Mouse (Mus musculus) hindbrain, postnatal 0 days (tissue): ENCODE measurements around the gene Meltf. TPM values are rescaled to one million over a fixed set of nuclear protein-coding genes. Genes with fewer than 3 reads are reported as not detected.

Experiments
- ATAC-seq: fragments of 200-750 bp; cut with Nextera tagmentation; 2 replicates; pipeline ENCODE4 v1.8.0; 2017; ENCODE audit warnings: mild to moderate bottlenecking, moderate TSS enrichment, moderate library complexity
- DNase-seq: peaks from one replicate; pipeline ENCODE4 v3.0.0-alpha.2; 2015; ENCODE audit warnings: low spot score
- H3K27ac ChIP-seq: fragments of 300-500 bp; sonication (generic); 2 replicates; pipeline ENCODE4 v1.5.1; 2014; ENCODE audit warnings: mild to moderate bottlenecking
- H3K27me3 ChIP-seq: fragments of 300-500 bp; sonication (generic); 2 replicates; pipeline ENCODE4 v1.6.1; 2014; ENCODE audit warnings: low read length, mixed read lengths; ENCODE audit not compliant: insufficient read depth
- H3K36me3 ChIP-seq: fragments of 300-500 bp; sonication (generic); 2 replicates; pipeline ENCODE4 v1.6.1; 2014; ENCODE audit warnings: low read length, mixed read lengths; ENCODE audit not compliant: insufficient read depth
- H3K4me1 ChIP-seq: fragments of 300-500 bp; sonication (generic); 2 replicates; pipeline ENCODE4 v1.6.1; 2014; ENCODE audit warnings: antibody characterized with exemption, low read length, mixed read lengths; ENCODE audit not compliant: insufficient read depth
- H3K4me2 ChIP-seq: fragments of 300-500 bp; sonication (generic); 2 replicates; pipeline ENCODE4 v1.6.1; 2014; ENCODE audit warnings: low read depth, mild to moderate bottlenecking, low read length, moderate library complexity, mixed read lengths
- H3K4me3 ChIP-seq: fragments of 300-500 bp; sonication (generic); 2 replicates; pipeline ENCODE4 v1.5.1; 2014; ENCODE audit warnings: low read length
- H3K9ac ChIP-seq: fragments of 300-500 bp; sonication (generic); replicated peaks from 2 replicates; pipeline ENCODE4 v1.6.1; 2014; ENCODE audit warnings: mild to moderate bottlenecking, low read length, moderate library complexity, mixed read lengths
- H3K9me3 ChIP-seq: fragments of 300-500 bp; sonication (generic); 2 replicates; pipeline ENCODE4 v1.6.1; 2016; ENCODE audit warnings: low read length, mixed read lengths
- CTCF ChIP-seq: IDR thresholded peaks from 2 replicates; pipeline ENCODE4 v1.5.1; 2016; ENCODE audit warnings: antibody characterized with exemption, control low read depth, low read depth
- WGBS: fragments of 180-500 bp; shearing (Covaris S2); extraction: QIAGEN DNeasy Blood & Tissue Kit; methylation state at CpG from one replicate; pipeline ENCODE4 v1.1.7; 2014; 5-methylcytosine and 5-hydroxymethylcytosine counted together
- polyA plus RNA-seq: library from polyadenylated mRNA; unstranded; fragments of >200 nt; fragmentation: Nextera tagmentation; extraction: Ambion mirVana; gene quantifications from 2 replicates; pipeline ENCODE4 v1.2.1, GENCODE M21; 2015
- total RNA-seq: library from RNA; depleted of rRNA; stranded (reverse); fragments of >200 nt; gene quantifications from 2 replicates; pipeline ENCODE4 v1.2.3, GENCODE M21; 2014

Gene Meltf
- total and polyA plus RNA-seq, 2 experiments from 2014 or later = 0.16 to 0.41 TPM

DNA sequence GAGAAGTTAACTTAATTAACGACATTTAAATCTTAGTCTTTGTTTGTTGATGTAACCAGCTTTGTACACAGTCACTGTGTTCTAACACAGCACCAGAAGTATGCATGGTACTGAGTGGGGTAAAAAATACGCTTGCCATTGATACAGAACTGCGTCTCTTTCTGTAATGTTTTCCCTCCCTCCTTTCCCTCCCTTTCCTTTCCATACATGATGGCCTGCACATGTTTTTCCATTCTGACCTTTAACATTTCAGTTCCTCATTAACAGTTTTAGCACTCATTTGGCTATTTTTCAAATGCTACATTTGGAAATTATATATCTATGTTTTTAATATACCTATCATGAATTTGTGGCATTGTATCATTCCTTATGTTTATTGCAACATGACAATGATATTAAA lies 34.4 kb upstream of the Meltf start:
- H3K36me3 ChIP-seq = no peaks in the 10 kb centered on the region
- 85% methylated on average over 3 of the region's 3 CpGs for WGBS
- DNase-seq (no peak), ATAC-seq (no peak)
- TF ChIP-seq CTCF = no peak
- no peaks in the 10 kb centered on the region for H3K27me3 ChIP-seq
- no peak overlapping the region for H3K4me2 ChIP-seq
- H3K9me3 ChIP-seq = no peaks in the 10 kb centered on the region
- H3K4me1 ChIP-seq = no peaks in the 10 kb centered on the region
- H3K27ac ChIP-seq = no peak overlapping the region
- H3K9ac ChIP-seq = no peak overlapping the region
- no peak overlapping the region for H3K4me3 ChIP-seq

DNA sequence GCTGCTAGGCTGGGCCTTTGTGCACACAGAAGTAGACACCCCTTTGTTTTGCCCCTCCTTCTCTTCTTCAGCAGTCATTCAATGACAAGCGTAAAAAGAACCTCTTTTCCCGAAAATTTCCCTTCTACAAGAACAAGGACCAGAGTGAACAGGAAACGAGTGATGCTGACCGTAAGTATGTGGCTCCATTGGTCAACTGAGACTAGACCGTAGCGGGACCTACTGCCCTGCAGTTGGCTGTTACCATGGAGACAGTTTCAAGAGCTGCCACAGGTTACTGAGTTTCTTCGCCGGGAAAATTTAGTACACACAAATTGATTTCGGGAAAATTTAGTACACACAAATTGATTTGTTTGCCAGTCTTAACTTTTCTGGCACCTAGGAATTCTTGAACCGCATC lies 31.8 kb upstream of the Meltf start:
- peak; percentile 40 for DNase-seq
- H3K9ac ChIP-seq = no peak overlapping the region
- 41% methylated on average over 10 of the region's 10 CpGs for WGBS
- TF ChIP-seq CTCF = no peak
- H3K9me3 ChIP-seq = no peaks in the 10 kb centered on the region
- H3K27ac ChIP-seq = no peak overlapping the region
- H3K4me3 ChIP-seq = no peak overlapping the region
- no peaks in the 10 kb centered on the region for H3K27me3 ChIP-seq
- no peak overlapping the region for H3K4me2 ChIP-seq
- ATAC-seq = peak; percentile 51; the same call in 1 of the 2 replicates
- no peaks in the 10 kb centered on the region for H3K4me1 ChIP-seq
- no peaks in the 10 kb centered on the region for H3K36me3 ChIP-seq

DNA sequence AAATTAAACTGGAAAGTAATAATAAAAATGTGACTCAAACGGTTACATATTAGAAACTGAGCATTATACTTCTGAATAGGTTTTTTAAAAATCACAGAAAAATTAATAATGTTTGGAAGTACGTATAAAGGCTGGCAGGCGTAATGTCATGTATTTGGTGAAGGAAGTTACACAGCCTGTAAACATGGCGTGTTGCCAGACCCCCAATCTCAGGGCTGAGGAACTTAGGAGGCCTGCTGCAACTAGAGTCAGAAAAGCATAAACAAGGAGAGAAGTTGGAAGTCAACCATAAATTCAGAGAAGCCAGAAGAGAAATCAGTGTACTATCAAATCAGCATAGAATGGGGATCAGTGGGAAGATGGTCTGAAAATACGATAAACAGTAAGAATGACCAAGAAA lies 14.7 kb upstream of the Meltf start:
- no peak for TF ChIP-seq CTCF
- peaks cover 15% of the 10 kb centered on the region; the same call in 1 of the 2 replicates for H3K36me3 ChIP-seq
- H3K9me3 ChIP-seq = no peaks in the 10 kb centered on the region
- 87% methylated on average over 5 of the region's 5 CpGs for WGBS
- no peaks in the 10 kb centered on the region for H3K27me3 ChIP-seq
- no peak overlapping the region for H3K4me3 ChIP-seq
- DNase-seq (no peak), ATAC-seq (no peak)
- no peaks in the 10 kb centered on the region for H3K4me1 ChIP-seq
- H3K4me2 ChIP-seq = no peak overlapping the region
- H3K27ac ChIP-seq = no peak overlapping the region
- no peak overlapping the region for H3K9ac ChIP-seq

DNA sequence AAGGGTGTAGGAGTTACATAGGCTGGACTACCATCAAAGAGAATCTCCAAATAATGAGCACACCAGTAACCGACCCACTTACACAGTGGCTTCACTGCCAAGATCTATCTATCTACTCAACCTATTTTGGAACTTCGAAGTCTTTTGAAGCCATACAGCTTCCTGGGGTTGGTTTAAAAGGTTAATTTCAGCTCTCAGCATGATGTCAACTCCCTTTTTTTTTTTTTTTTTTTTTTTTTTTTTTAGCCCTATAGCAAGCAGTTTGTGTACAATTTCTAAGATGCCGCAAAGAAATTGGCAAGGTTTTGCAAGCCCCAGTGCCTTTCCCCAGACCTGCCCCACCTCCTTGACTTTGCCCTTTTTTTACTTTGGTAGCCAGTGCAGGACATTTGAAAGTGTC lies 13.4 kb upstream of the Meltf start:
- DNase-seq (no peak), ATAC-seq (no peak)
- H3K4me3 ChIP-seq = no peak overlapping the region
- no peaks in the 10 kb centered on the region for H3K4me1 ChIP-seq
- H3K9me3 ChIP-seq = no peaks in the 10 kb centered on the region
- H3K27me3 ChIP-seq = no peaks in the 10 kb centered on the region
- H3K9ac ChIP-seq = no peak overlapping the region
- H3K36me3 ChIP-seq = peaks cover 15% of the 10 kb centered on the region; the same call in 1 of the 2 replicates
- H3K4me2 ChIP-seq = no peak overlapping the region
- no peak for TF ChIP-seq CTCF
- WGBS = 45% methylated on average over 3 of the region's 3 CpGs
- H3K27ac ChIP-seq = no peak overlapping the region

DNA sequence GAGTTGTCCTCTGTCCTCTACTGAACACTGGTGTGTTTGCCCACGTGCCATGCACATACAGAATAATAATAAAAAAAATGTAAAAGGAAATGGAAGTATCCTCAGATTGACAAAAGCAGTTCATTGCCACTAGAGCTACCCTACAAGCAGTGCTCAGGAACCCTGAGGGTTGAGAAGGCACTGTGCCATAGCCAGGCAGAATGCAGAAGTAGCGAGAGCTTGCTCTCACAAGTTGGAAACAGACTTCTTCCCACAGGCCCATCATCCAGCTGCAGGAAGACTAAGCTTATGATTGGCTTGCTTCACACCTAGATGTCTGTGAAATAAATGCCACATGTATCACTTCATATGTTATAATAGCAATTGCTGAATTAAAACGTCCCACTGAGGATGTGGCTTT lies 11.7 kb upstream of the Meltf start:
- 91% methylated on average over 3 of the region's 3 CpGs for WGBS
- Histone ChIP-seq H3K27ac (no peak overlapping the region), H3K36me3 (0 out of 2 replicates have a peak, but pooled peaks cover 11% of the 10 kb centered on the region), H3K9ac (no peak overlapping the region), H3K9me3 (no peaks in the 10 kb centered on the region), H3K4me2 (no peak overlapping the region), H3K4me3 (no peak overlapping the region), H3K4me1 (no peaks in the 10 kb centered on the region), H3K27me3 (no peaks in the 10 kb centered on the region)
- no peak for TF ChIP-seq CTCF
- ATAC-seq = no peak
- DNase-seq = no peak

DNA sequence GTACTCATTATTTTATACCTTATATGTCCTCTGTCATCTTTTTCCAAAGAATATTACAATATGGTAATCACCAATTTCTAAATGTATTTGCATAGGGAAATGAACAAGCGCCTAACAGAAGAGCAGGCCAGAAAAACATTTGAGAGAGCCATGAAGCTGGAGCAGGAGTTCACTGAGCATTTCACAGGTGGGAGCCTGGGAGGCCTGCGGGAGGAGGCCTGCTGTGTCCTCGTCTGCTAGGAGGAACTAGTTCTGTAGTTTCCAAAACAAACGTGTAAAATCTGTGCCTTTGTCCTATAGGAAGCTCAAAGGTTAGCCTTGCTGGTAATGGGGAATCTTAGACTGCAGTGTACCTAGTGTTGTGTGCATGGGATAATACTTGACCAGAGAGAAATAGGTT lies 10.9 kb upstream of the Meltf start:
- Histone ChIP-seq H3K9ac (no peak overlapping the region), H3K27me3 (no peaks in the 10 kb centered on the region), H3K9me3 (no peaks in the 10 kb centered on the region), H3K4me3 (no peak overlapping the region), H3K4me2 (no peak overlapping the region), H3K4me1 (no peaks in the 10 kb centered on the region), H3K27ac (no peak overlapping the region), H3K36me3 (0 out of 2 replicates have a peak, but pooled peaks cover 11% of the 10 kb centered on the region)
- no peak for DNase-seq
- no peak for TF ChIP-seq CTCF
- no peak for ATAC-seq
- WGBS = 68% methylated on average over 4 of the region's 4 CpGs

DNA sequence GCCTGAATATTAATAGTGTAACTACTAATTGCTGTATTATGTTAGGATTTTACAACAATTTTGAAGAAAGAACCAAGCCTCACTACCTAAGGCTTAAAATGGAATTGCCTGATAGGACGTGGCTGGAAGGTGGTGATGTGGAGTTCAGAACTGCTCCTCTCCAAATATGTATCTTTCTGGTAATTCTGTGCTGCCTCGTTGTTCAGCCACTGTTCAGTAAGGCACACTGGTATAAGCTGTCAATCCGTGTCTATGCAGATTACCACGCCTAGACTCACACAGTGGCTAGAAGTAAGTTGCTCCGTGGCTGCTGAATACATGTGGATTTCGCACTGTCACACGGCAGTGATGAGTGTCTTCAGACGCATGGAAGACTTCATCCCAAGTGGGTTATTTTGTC lies 4.9 kb upstream of the Meltf start:
- Histone ChIP-seq H3K27ac (no peak overlapping the region), H3K9me3 (no peaks in the 10 kb centered on the region), H3K4me1 (no peaks in the 10 kb centered on the region), H3K36me3 (peaks cover 6% of the 10 kb centered on the region; the same call in 1 of the 2 replicates), H3K9ac (no peak overlapping the region), H3K27me3 (no peaks in the 10 kb centered on the region), H3K4me3 (no peak overlapping the region), H3K4me2 (no peak overlapping the region)
- DNase-seq (no peak), ATAC-seq (no peak)
- no peak for TF ChIP-seq CTCF
- 90% methylated on average over 8 of the region's 8 CpGs for WGBS
